Mouse (Mus musculus): ENCODE measurements around the gene Lrrc20. TPM values are rescaled to one million over a fixed set of nuclear protein-coding genes. Genes with fewer than 3 reads are reported as not detected.

Lrrc20 gene
- total RNA-seq, 2 experiments from 2014 or later, result 15.1 to 24.4 TPM

DNA sequence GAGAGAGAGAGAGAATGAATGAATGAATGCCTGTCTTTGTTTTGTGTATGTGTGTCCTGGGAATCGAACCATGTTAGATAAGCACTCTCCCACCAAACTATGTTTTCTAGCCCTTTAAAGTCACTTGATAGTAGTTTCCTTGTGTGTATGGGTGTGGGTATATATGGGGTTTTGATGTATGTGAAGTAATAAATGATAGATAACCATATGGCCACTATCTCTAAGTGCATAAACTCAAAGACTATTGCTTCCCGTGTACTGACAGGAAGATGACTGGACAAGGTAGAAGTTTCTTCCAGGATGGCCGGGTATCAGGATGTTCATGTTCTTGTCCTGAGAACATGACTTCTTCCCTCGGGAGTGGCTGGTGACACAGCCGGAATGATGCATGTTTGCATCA lies 41.3 kb downstream of the Lrrc20 start:
- DNase-seq, result no peak

- peak; percentile 39 to 49 for DNase-seq
Measured at GRCm38 (mm10) chr10:61517296-61518071, 41.9 kb downstream of the Lrrc20 start.

DNA sequence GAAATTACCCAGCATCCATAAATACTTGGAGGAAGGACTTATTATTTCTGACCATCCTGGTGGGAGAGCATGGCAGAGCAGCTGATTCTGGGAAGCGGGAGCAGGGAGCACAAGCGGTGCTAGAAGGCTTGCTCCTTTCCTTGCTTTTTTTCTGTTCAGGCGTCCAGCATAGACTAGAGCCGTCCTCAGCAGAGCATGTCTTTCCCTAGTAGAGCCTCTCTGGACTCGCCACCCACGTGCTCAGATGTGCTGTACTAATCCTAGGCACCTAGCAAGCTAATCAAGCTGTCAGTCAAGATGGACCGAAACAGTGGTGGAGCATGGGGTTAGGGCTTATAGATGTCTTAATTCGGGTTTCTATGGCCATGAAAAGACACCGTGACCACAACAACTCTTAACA lies 42.7 kb downstream of the Lrrc20 start:
- no peak for DNase-seq

DNA sequence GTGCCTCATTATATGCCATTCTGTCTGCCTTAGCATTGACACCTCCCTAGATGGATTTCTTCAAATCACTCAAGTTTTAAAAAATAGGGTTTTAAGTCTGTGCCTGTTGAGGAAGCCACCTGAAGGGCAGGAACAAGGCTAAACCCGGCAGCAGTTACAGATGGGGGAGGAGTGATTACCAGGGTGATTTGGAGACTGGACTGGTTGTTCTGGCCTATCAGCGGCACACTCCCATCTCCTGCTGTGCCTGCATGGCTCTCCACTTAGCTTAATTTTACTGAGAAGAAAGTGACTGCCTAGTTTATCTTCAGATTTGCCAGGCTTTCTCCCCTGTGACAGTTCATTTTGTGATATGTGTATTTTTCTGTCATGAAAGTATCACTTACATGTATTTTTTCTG lies 43.9 kb downstream of the Lrrc20 start:
- no peak for DNase-seq

DNA sequence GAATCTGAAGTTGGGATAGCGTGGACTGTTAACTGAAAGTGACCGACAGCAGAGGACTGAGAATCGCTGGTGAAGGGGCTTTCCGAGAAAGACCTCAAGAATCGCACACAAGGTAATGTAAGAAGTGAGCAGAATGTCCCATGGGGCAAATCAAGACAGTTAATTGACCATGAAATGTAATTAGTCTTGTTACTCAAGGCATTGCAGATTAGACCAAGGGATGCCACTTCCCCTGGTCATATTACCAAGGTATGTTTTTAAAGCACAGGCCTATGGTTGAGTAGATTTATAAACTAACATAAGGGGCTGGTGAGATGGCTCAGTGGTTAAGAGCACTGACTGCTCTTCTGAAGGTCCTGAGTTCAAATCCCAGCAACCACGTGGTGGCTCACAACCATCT lies 45.1 kb downstream of the Lrrc20 start:
- no peak for DNase-seq

- peak; percentile 54 to 56 for DNase-seq
Measured at GRCm38 (mm10) chr10:61530936-61531335, 55.3 kb downstream of the Lrrc20 start.

- no peak for DNase-seq
Measured at GRCm38 (mm10) chr10:61533285-61533684, 57.7 kb downstream of the Lrrc20 start.

GRCm38 (mm10) chr10:61534371-61535101 lies 58.9 kb downstream of the Lrrc20 start:
- DNase-seq, result peak in 1 of 2 experiments; percentile 45

- peak in 1 of 2 experiments; percentile 22 for DNase-seq
Measured at GRCm38 (mm10) chr10:61535441-61535840, 59.8 kb downstream of the Lrrc20 start.

- peak; percentile 87 for DNase-seq
Measured at GRCm38 (mm10) chr10:61536130-61537035, 60.8 kb downstream of the Lrrc20 start.

DNA sequence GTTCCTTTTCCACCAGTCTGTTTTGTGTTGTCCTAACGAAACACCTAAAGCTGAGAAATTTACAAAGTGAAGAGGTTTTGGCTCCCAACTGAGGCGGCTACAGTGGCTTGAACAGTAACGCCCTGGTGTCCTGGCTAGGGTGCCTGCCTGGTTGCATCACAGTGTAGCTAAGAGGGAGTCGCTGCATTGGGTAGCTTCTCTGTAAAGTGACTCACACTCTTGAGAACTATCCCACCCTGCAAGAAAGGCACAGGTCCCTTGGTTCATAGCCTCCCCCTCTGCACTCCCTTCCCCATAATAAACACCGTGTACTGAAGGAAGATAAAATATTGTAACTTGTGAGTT lies 61.4 kb downstream of the Lrrc20 start:
- DNase-seq, result no peak

GRCm38 (mm10) chr10:61538446-61538845 lies 62.8 kb downstream of the Lrrc20 start:
- DNase-seq, result no peak

GRCm38 (mm10) chr10:61544127-61544862 lies 68.7 kb downstream of the Lrrc20 start:
- no peak for DNase-seq

GRCm38 (mm10) chr10:61544863-61545240 lies 69.3 kb downstream of the Lrrc20 start:
- no peak for DNase-seq

GRCm38 (mm10) chr10:61550106-61550505 lies 74.5 kb downstream of the Lrrc20 start:
- no peak for DNase-seq

GRCm38 (mm10) chr10:61555155-61555554 lies 79.6 kb downstream of the Lrrc20 start:
- no peak for DNase-seq

DNA sequence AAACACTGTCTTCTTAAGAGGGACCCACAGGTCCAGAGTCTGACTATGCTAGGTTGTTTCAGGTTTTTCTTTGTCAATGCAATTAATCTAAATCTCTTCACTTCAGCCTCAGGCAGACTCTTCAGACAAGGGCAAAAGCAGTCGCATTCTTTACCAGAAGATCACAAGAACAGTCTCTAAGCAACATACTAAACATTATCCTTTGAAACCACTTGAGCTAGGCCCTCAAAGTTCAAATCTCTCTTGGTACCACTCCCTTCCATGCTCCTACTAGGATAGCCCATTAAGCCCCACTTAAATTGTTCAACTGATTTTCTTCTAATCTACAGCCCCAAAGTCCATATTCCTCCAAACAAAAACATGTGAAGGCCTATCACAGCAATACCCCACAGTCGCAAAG lies 83.0 kb downstream of the Lrrc20 start:
- no peak for DNase-seq

- DNase-seq, result no peak
Measured at GRCm38 (mm10) chr10:61559544-61559943, 83.9 kb downstream of the Lrrc20 start.

DNA sequence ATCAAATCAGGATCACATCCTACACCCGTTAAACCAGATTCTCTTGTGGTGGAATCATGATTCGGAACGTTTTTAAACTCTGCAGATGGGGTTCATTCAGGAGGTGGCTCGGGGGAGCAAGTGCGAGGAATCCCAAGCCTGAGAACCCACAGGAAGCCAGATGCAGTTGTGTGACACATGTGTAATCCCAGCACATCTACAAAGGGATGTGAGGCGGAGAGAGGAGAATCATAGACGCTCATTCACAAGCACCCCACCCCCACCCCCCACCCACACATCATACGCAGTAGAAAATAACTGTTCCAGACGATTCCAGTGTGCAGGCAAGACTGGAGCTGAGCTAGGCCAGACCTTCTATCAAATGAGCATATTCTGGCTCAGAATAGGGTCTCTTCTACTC lies 87.9 kb downstream of the Lrrc20 start:
- no peak for DNase-seq

- DNase-seq, result no peak
Measured at GRCm38 (mm10) chr10:61564408-61564807, 88.8 kb downstream of the Lrrc20 start.

- peak; percentile 71 to 76 for DNase-seq
Measured at GRCm38 (mm10) chr10:61570181-61570580, 94.6 kb downstream of the Lrrc20 start.

- DNase-seq, result no peak
Measured at GRCm38 (mm10) chr10:61572126-61572525, 96.5 kb downstream of the Lrrc20 start.
